Mouse (Mus musculus): ENCODE results near the gene Fam126a.

- peak; percentile 82 for TF ChIP-seq MYC (IDR thresholded peaks at IDR 0.05; ENCODE audit: low read depth, low read length)
- TF ChIP-seq JUND (conservative IDR thresholded peaks at IDR 0.05; ENCODE audit: low read depth, low read length): no peak; the same call in 1 of the 2 replicates
- no peak for TF ChIP-seq POLR2AphosphoS2 (IDR thresholded peaks at IDR 0.05; ENCODE audit: low read depth, low read length)
These were observed 156.0 kb downstream of the Fam126a start for GRCm38 (mm10) chr5:23874457-23874856.
